Mouse (Mus musculus) liver, postnatal 0 days (tissue): ENCODE results near the gene Ppa1. TPM values are rescaled to one million over a fixed set of nuclear protein-coding genes. Genes with fewer than 3 reads are reported as not detected.

ENCODE experiments used
- ATAC-seq: fragments of 200-750 bp; cut with Nextera tagmentation; 2 replicates; pipeline ENCODE4 v1.8.0; 2017; ENCODE audit warnings: mild to moderate bottlenecking, moderate library complexity
- DNase-seq: peaks from one replicate; pipeline ENCODE4 v3.0.0-alpha.2; 2016
- H3K27ac ChIP-seq: fragments of 300-500 bp; sonication (generic); 2 replicates; pipeline ENCODE4 v1.5.1; 2014; ENCODE audit warnings: antibody characterized with exemption, moderate library complexity, mild to moderate bottlenecking, low read depth
- H3K27me3 ChIP-seq: fragments of 300-500 bp; sonication (generic); 2 replicates; pipeline ENCODE4 v1.6.1; 2014; ENCODE audit warnings: low read length, control low read depth, mixed read lengths; ENCODE audit not compliant: insufficient read depth
- H3K36me3 ChIP-seq: fragments of 300-500 bp; sonication (generic); replicated peaks from 2 replicates; pipeline ENCODE4 v1.6.1; 2014; ENCODE audit warnings: mild to moderate bottlenecking, control low read depth, low read length, moderate library complexity, mixed read lengths; ENCODE audit not compliant: insufficient read depth
- H3K4me1 ChIP-seq: fragments of 300-500 bp; sonication (generic); 2 replicates; pipeline ENCODE4 v1.6.1; 2014; ENCODE audit warnings: antibody characterized with exemption, mild to moderate bottlenecking, control low read depth; ENCODE audit not compliant: insufficient read depth
- H3K4me2 ChIP-seq: fragments of 300-500 bp; sonication (generic); 2 replicates; pipeline ENCODE4 v1.6.1; 2014; ENCODE audit warnings: low read depth, mild to moderate bottlenecking, low read length, moderate library complexity, mixed read lengths
- H3K4me3 ChIP-seq: fragments of 300-500 bp; sonication (generic); 2 replicates; pipeline ENCODE4 v1.5.1; 2014; ENCODE audit warnings: low read depth, low read length
- H3K9ac ChIP-seq: fragments of 300-500 bp; sonication (generic); replicated peaks from 2 replicates; pipeline ENCODE4 v1.6.1; 2014; ENCODE audit warnings: mild to moderate bottlenecking, moderate library complexity
- H3K9me3 ChIP-seq: fragments of 300-500 bp; sonication (generic); 2 replicates; pipeline ENCODE4 v1.6.1; 2016; ENCODE audit warnings: mild to moderate bottlenecking, control low read depth, low read length, mixed read lengths
- CTCF ChIP-seq: sonication (generic); IDR thresholded peaks from 2 replicates; pipeline ENCODE4 v1.5.1; 2016; ENCODE audit warnings: antibody characterized with exemption, low read depth
- EP300 ChIP-seq: IDR thresholded peaks from 2 replicates; pipeline ENCODE4 v1.6.1; 2016; ENCODE audit warnings: antibody characterized with exemption, low read depth, mild to moderate bottlenecking
- WGBS: fragments of 180-500 bp; shearing (Covaris S2); extraction: QIAGEN DNeasy Blood & Tissue Kit; methylation state at CpG from one replicate; pipeline ENCODE4 v1.1.7; 2014; ENCODE audit not compliant: insufficient replicate concordance; 5-methylcytosine and 5-hydroxymethylcytosine counted together
- polyA plus RNA-seq: library from polyadenylated mRNA; unstranded; fragments of >200 nt; fragmentation: Nextera tagmentation; extraction: Ambion mirVana; gene quantifications from 2 replicates; pipeline ENCODE4 v1.2.1, GENCODE M21; 2015

Ppa1 gene
- polyA plus RNA-seq, 1 experiment from 2014 or later: 161 TPM

DNA sequence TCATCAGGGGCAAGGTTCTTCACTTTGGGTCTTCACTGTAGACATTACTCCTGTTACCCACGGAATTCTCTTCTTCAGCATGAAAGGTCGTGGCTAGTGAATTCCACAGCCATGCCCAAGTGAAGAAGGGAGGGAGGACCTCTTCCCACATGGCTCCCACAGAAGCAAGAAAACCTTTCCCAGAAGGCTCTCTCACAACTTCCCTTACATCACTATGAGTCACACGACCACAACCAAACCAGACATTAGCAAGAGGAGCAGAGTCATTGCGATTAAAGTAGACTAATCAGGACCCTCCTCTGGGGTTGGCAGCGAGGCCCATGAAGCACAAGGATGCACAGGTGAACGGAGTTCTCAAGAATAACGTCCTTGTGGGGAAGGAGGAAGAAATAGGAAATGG lies 11.3 kb upstream of the Ppa1 start:
- Histone ChIP-seq H3K9me3 (no peaks in the 10 kb centered on the region), H3K4me2 (no peak overlapping the region), H3K9ac (no peak overlapping the region), H3K27ac (no peak overlapping the region), H3K36me3 (no peaks in the 10 kb centered on the region), H3K4me1 (no peaks in the 10 kb centered on the region), H3K4me3 (no peak overlapping the region), H3K27me3 (no peaks in the 10 kb centered on the region)
- TF ChIP-seq CTCF: no peak
- TF ChIP-seq EP300: no peak
- DNase-seq (no peak), ATAC-seq (no peak)
- WGBS: 69% methylated on average over 7 of the region's 7 CpGs

DNA sequence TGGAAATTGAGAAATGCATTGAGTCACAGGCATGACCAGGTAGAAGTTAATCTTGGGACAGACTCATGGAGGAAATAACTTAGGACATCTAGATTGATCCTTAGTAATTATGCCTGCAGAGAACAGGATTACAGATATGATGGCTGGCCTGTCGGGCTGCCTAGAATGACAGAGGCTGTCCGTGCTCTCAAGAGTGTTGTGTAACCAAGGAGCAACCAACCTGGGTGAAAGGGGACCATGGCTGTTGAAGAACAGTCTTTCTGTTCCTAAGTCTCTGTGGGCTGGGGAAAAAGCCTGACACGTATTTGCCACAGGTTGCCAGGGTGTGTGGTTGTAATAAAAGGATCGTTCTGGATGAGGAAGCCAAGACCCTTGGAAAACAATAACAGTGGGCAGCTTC lies 8.0 kb upstream of the Ppa1 start:
- no peaks in the 10 kb centered on the region for H3K9me3 ChIP-seq
- no peak overlapping the region for H3K27ac ChIP-seq

DNA sequence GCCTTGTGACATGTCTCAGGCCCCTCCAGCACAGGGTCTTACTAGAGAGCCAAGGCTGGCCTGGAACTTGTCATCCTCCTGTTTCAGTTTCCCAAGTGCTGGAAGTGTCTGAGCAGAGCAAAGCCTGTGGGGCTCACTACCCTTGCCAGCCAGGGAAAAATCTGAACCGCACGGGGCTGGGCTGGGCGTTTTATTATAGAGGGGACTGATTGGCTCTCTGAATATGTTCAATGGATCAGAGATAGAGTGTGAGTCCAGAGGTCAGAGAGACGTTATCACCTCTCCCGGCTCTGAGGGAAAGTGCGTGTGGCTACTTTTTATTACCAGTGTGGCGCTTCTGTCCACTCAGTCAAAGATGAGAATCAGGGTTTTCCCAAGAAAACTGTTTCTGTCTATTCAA lies 1.8 kb upstream of the Ppa1 start:
- ATAC-seq: peak; percentile 71
- no peaks in the 10 kb centered on the region for H3K9me3 ChIP-seq

More for the DNA sequence above, 8.0 kb upstream of the Ppa1 start:
- Histone ChIP-seq H3K9ac (no peak overlapping the region), H3K27me3 (no peaks in the 10 kb centered on the region), H3K4me2 (no peak overlapping the region), H3K4me1 (no peaks in the 10 kb centered on the region), H3K4me3 (no peak overlapping the region), H3K36me3 (no peaks in the 10 kb centered on the region)
- TF ChIP-seq CTCF: no peak
- TF ChIP-seq EP300: no peak
- no peak for DNase-seq
- WGBS: 53% methylated on average over 4 of the region's 4 CpGs
- ATAC-seq: no peak

DNA sequence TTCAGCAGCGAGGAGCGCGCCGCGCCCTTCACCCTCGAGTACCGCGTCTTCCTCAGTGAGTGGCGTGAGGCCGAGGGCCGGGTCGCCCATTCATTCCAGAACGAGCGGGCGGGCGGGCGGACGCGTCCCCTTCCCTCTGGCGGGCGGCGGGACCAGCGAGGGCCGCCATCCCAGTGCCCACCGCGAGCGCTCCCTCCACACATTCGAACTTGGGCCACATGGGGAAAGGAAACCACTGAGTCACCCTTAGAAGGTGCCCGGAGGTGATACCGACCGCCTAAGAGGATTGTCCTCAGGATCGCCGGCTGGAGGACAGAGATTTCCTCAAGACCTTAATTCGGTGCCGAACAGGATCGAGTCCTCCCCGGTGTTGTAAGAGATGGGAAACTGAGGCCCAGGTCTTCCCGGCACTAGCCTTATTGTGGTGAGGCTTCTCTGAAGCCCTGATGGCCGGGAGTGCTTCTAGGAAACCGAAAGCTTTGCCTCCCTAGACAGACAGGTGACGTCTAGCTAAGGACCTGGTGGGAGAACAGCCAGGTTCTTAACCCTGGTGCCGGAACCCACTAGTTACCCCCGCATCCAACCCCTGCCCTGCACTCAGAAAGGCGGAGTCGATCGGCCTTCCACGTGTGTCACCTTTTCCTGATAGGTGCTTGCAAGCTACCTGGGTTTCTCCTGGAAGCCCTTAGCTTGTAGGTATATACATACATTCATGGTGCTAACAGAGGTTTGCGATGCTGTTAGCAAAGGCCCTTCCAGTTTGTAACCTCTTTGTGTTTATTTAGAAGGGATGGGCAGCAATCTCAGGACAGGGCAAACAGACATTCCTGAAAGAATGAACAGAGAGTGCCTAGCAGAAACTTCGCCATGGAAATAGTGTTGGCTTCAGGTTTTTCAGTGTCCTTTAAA lies 639 bp downstream of the Ppa1 start:
- Histone ChIP-seq H3K36me3 (peaks cover 7% of the 10 kb centered on the region; the same call in 1 of the 2 replicates), H3K27me3 (no peaks in the 10 kb centered on the region), H3K4me1 (peaks cover 17% of the 10 kb centered on the region), H3K4me2 (peak overlapping the region; percentile 93), H3K4me3 (peak overlapping the region; percentile 84), H3K27ac (peak overlapping the region; percentile 82), H3K9me3 (no peaks in the 10 kb centered on the region), H3K9ac (peak overlapping the region; percentile 85)
- TF ChIP-seq EP300 (peak; percentile 68; the same call in 1 of the 2 replicates), CTCF (no peak)
- peak; percentile 75 for ATAC-seq
- WGBS: 2% methylated on average over 48 of the region's 49 CpGs
- peak; percentile 33 for DNase-seq

More for the DNA sequence above, 1.8 kb upstream of the Ppa1 start:
- Histone ChIP-seq H3K4me3 (no peak overlapping the region), H3K27me3 (no peaks in the 10 kb centered on the region), H3K4me1 (peaks cover 17% of the 10 kb centered on the region), H3K36me3 (no peaks in the 10 kb centered on the region; the same call in 1 of the 2 replicates), H3K4me2 (no peak overlapping the region), H3K27ac (peak overlapping the region; percentile 91), H3K9ac (no peak overlapping the region)
- DNase-seq: peak; percentile 59
- 58% methylated on average over 7 of the region's 7 CpGs for WGBS
- TF ChIP-seq EP300 (0 out of 2 replicates have a peak, but pooled peaks have one; percentile 33), CTCF (no peak)

DNA sequence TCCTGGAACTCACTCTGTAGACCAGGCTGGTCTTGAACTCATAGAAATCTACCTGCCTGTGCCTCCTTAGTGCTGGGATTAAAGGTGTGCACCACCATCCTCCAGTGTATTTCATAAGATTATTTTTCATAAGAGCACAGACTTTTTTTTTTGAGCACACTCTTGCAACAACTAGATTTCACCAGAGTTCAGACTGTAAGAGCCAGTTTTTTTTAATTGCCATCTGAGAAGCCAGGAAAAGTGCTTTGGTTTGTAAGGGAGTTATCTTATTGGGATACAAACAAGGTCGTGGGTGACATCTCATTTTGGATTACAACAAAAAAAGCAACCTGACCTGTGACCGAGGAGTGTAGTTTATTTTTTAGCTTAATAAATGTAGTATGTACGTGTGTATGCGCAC lies 5.8 kb downstream of the Ppa1 start:
- Histone ChIP-seq H3K4me1 (peaks cover 8% of the 10 kb centered on the region), H3K4me2 (no peak overlapping the region), H3K27me3 (no peaks in the 10 kb centered on the region), H3K9ac (no peak overlapping the region), H3K27ac (no peak overlapping the region), H3K36me3 (peaks cover 7% of the 10 kb centered on the region; the same call in 1 of the 2 replicates), H3K9me3 (no peaks in the 10 kb centered on the region), H3K4me3 (no peak overlapping the region)
- WGBS: 81% methylated on average over 4 of the region's 4 CpGs
- no peak for ATAC-seq
- TF ChIP-seq CTCF: no peak
- TF ChIP-seq EP300: no peak
- no peak for DNase-seq

DNA sequence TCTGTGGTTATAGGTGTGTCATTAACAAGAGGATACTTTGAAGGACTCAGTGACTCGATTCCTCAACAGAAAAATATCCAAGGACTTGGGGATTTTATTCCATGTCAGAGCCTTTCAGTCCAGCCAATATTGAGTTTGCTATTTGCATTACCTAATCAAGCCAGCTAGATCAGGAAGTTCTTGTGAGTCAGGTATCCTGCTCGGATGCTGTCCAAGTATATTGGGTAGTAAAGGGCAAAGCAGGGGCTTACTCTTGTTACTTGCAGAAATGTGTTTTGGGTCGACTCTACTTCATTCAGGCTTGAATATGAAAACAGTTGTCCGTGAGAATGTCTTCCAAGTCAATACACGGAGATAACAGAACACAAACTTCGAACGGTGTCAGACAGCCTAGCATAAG lies 6.3 kb downstream of the Ppa1 start:
- WGBS: 79% methylated on average over 7 of the region's 7 CpGs

More for the DNA sequence above, 6.3 kb downstream of the Ppa1 start:
- Histone ChIP-seq H3K9me3 (no peaks in the 10 kb centered on the region), H3K36me3 (peaks cover 12% of the 10 kb centered on the region; the same call in 1 of the 2 replicates), H3K4me1 (peaks cover 5% of the 10 kb centered on the region; the same call in 1 of the 2 replicates), H3K4me3 (no peak overlapping the region), H3K4me2 (no peak overlapping the region), H3K27ac (no peak overlapping the region), H3K9ac (no peak overlapping the region), H3K27me3 (no peaks in the 10 kb centered on the region)
- TF ChIP-seq CTCF: no peak
- no peak for TF ChIP-seq EP300
- DNase-seq (no peak), ATAC-seq (no peak)
